Mouse (Mus musculus): ENCODE measurements around the gene Zfp30. TPM values are rescaled to one million over a fixed set of nuclear protein-coding genes. Genes with fewer than 3 reads are reported as not detected.

The Zfp30 gene
- total and polyA plus RNA-seq, 3 experiments, result 1.4 to 2.7 TPM; not detected in 1

GRCm38 (mm10) chr7:29815910-29816429, 32.2 kb downstream of the Zfp30 start, which contains the start of gene Zfp790 (continued):
- no peak for TF ChIP-seq POLR2AphosphoS5 (IDR thresholded peaks at IDR 0.05; ENCODE audit: borderline replicate concordance, low read depth, low read length)
- TF ChIP-seq MAZ (IDR thresholded peaks at IDR 0.05; ENCODE audit: low read depth, low read length), result no peak
- TF ChIP-seq UBTF (IDR thresholded peaks at IDR 0.05; ENCODE audit: borderline replicate concordance, insufficient read depth, low read depth, low read length), result no peak
- no peak for TF ChIP-seq EP300 (IDR thresholded peaks at IDR 0.05; ENCODE audit: low read depth in 1 of 2, low read length in 2 of 2)
- TF ChIP-seq NELFE (IDR thresholded peaks at IDR 0.05; ENCODE audit: low read depth, low read length), result peak; percentile 72
- no peak for TF ChIP-seq MEF2A (IDR thresholded peaks at IDR 0.05; ENCODE audit: extremely low read depth, insufficient replicate concordance, low read depth, low read length, poor library complexity, severe bottlenecking)
- no peak for TF ChIP-seq ZKSCAN1 (IDR thresholded peaks at IDR 0.05; ENCODE audit: low read depth, low read length)
- peak; percentile 78; the same call in 1 of the 2 replicates for TF ChIP-seq KAT2A (conservative IDR thresholded peaks at IDR 0.05; ENCODE audit: low read depth, low read length)
- TF ChIP-seq ELF1 (IDR thresholded peaks at IDR 0.05; ENCODE audit: low read depth, low read length), result peak; percentile 83
- TF ChIP-seq CTCF (IDR thresholded peaks at IDR 0.05 in 2 of 3, conservative IDR thresholded peaks at IDR 0.05 in 1 of 3; ENCODE audit: control insufficient read depth in 1 of 3, insufficient read depth in 1 of 3, low read depth in 2 of 3, low read length in 3 of 3, poor library complexity in 1 of 3, severe bottlenecking in 1 of 3), result no peak
- TF ChIP-seq CHD2 (IDR thresholded peaks at IDR 0.05; ENCODE audit: low read length), result no peak
- TF ChIP-seq MYB (IDR thresholded peaks at IDR 0.05; ENCODE audit: low read depth, low read length), result no peak
- TF ChIP-seq RAD21 (IDR thresholded peaks at IDR 0.05; ENCODE audit: low read depth, low read length), result no peak

GRCm38 (mm10) chr7:29818619-29819254, 34.9 kb downstream of the Zfp30 start:
- Histone ChIP-seq H3K27me3 (ENCODE audit: control insufficient read depth in 1 of 2, insufficient read depth in 2 of 2, low read length in 2 of 2) (no peaks in the 10 kb centered on the region), H3K79me2 (ENCODE audit: control insufficient read depth, insufficient read depth, low read length, poor library complexity) (0 out of 2 replicates have a peak, but pooled peaks cover 2% of the 10 kb centered on the region), H3K36me3 (ENCODE audit: control insufficient read depth in 1 of 2, insufficient read depth in 2 of 2, low read length in 2 of 2) (peaks cover 0 to 8% of the 10 kb centered on the region in 2 experiments; a peak in 2 of 4 replicates), H3K9me3 (replicated peaks; ENCODE audit: insufficient read depth, low read length) (no peaks in the 10 kb centered on the region), H3K9ac (ENCODE audit: control insufficient read depth, low read depth, low read length, poor library complexity, severe bottlenecking) (peak overlapping the region; percentile 68), H3K4me1 (ENCODE audit: control insufficient read depth in 1 of 2, insufficient read depth in 2 of 2, low read length in 2 of 2) (peaks cover 6% of the 10 kb centered on the region in 2 experiments), H3K4me3 (ENCODE audit: control insufficient read depth in 1 of 2, insufficient read depth in 1 of 2, low read depth in 2 of 2, low read length in 2 of 2) (peak overlapping the region; percentile 62 to 75), H3K27ac (ENCODE audit: control insufficient read depth, low read depth, low read length) (peak overlapping the region; percentile 20)
- DNase-seq (ENCODE audit: low read depth, low spot score), result peak; percentile 90
- TF ChIP-seq CHD2 (IDR thresholded peaks at IDR 0.05; ENCODE audit: low read length) (no peak), GATA1 (IDR thresholded peaks at IDR 0.05; ENCODE audit: low read depth, low read length) (no peak), MYC (IDR thresholded peaks at IDR 0.05; ENCODE audit: low read depth, low read length) (0 out of 2 replicates have a peak, but pooled peaks have one; percentile 35), UBTF (IDR thresholded peaks at IDR 0.05; ENCODE audit: borderline replicate concordance, insufficient read depth, low read depth, low read length) (no peak), ZKSCAN1 (IDR thresholded peaks at IDR 0.05; ENCODE audit: low read depth, low read length) (no peak), ETS1 (IDR thresholded peaks at IDR 0.05; ENCODE audit: low read depth, low read length) (0 out of 2 replicates have a peak, but pooled peaks have one; percentile 3), MXI1 (IDR thresholded peaks at IDR 0.05; ENCODE audit: low read depth, low read length) (peak; percentile 45; the same call in 1 of the 2 replicates), POLR2AphosphoS5 (IDR thresholded peaks at IDR 0.05; ENCODE audit: borderline replicate concordance, low read depth, low read length) (no peak), KAT2A (conservative IDR thresholded peaks at IDR 0.05; ENCODE audit: low read depth, low read length) (peak; percentile 87), BHLHE40 (IDR thresholded peaks at IDR 0.05; ENCODE audit: borderline replicate concordance, low read depth, low read length) (no peak), ZNF384 (IDR thresholded peaks at IDR 0.05; ENCODE audit: low read depth, low read length) (no peak), MAFK (IDR thresholded peaks at IDR 0.05; ENCODE audit: borderline replicate concordance, low read depth, low read length) (no peak), MEF2A (IDR thresholded peaks at IDR 0.05; ENCODE audit: extremely low read depth, insufficient replicate concordance, low read depth, low read length, poor library complexity, severe bottlenecking) (no peak), SIN3A (IDR thresholded peaks at IDR 0.05; ENCODE audit: low read length) (peak; percentile 89), CHD1 (IDR thresholded peaks at IDR 0.05; ENCODE audit: low read depth, low read length) (no peak), RCOR1 (IDR thresholded peaks at IDR 0.05; ENCODE audit: low read depth, low read length) (no peak), JUND (IDR thresholded peaks at IDR 0.05; ENCODE audit: low read depth, low read length) (no peak), CTCF (IDR thresholded peaks at IDR 0.05 in 2 of 3, conservative IDR thresholded peaks at IDR 0.05 in 1 of 3; ENCODE audit: control insufficient read depth in 1 of 3, insufficient read depth in 1 of 3, low read depth in 2 of 3, low read length in 3 of 3, poor library complexity in 1 of 3, severe bottlenecking in 1 of 3) (no peak), ELF1 (IDR thresholded peaks at IDR 0.05; ENCODE audit: low read depth, low read length) (peak; percentile 90), POLR2A (IDR thresholded peaks at IDR 0.05; ENCODE audit: control insufficient read depth in 1 of 2, insufficient read depth in 1 of 2, low read depth in 1 of 2, low read length in 2 of 2, poor library complexity in 1 of 2) (no peak), HCFC1 (IDR thresholded peaks at IDR 0.05; ENCODE audit: low read depth, low read length) (peak; percentile 95), ZC3H11A (IDR thresholded peaks at IDR 0.05; ENCODE audit: low read depth, low read length) (no peak), SMC3 (IDR thresholded peaks at IDR 0.05; ENCODE audit: low read depth, low read length) (no peak), TCF12 (IDR thresholded peaks at IDR 0.05; ENCODE audit: low read depth, low read length) (no peak), TBP (IDR thresholded peaks at IDR 0.05; ENCODE audit: low read depth, low read length) (no peak), GABPA (IDR thresholded peaks at IDR 0.05; ENCODE audit: low read depth, low read length) (no peak), MAX (IDR thresholded peaks at IDR 0.05; ENCODE audit: low read length) (no peak)
